Mouse (Mus musculus): ENCODE data around the gene Pbx4. TPM values are rescaled to one million over a fixed set of nuclear protein-coding genes. Genes with fewer than 3 reads are reported as not detected.

The Pbx4 gene
- total and polyA plus RNA-seq, 3 experiments = 1.0 to 5.9 (median 2.4) TPM

DNA sequence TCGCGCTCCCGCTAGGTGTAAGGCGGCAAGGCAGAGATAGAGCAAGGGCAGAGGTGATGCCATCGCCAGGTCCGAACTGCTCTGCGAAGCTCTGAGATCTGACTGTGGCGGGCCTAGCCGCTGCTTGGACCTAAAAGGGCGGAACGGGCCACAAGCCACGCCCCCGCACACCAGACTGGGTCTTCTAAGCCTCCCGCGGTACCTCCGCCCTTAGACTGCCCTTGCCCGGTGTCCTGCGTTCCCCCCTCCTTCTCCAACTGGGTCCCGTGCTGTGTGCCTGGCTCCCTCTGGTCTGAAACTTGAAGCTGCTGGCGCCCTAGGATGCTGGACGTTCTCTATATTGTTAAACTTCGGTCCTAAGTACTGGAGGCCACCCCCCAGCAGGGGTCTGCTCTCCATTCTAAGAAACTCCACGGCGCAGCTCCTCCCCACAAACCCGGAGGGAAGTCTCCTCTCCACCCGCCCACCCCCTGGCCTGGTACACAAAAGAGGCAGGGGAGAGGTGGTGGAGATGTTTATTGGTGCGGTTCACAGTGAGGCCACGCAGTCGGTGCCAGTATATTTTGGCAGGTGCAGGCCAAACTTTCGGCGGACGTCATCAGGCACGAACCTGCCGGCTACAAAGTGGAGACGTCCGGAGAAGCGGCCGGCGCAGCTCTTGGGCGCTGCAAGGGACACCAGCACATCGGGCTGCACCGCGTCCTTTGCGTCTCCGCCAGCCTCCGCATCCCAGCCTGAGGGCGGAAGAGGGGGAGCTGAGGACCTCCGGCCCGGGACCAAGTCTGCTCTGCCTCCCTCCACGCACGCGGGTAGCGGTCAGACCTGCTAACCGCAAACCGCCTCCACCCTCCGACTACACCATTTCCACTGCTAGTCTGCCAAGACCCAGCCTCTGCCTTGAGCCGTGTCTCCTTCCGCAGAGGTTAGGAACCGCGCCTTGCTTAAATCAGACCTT is 55.3 kb downstream of the Pbx4 start, which contains the start of gene Cilp2:
Gene Cilp2, minus strand, starts transcription at position 399 of the 955 bp plus-strand sequence.
- Histone ChIP-seq H3K27ac (ENCODE audit: insufficient read depth, low read depth) (no peak within 1 kb of the TSS), H3K4me3 (replicated peaks in 1 of 3; ENCODE audit: low read depth in 2 of 3, low read length in 2 of 3, poor library complexity in 1 of 3) (peak within 1 kb of the TSS in 1 of 3 experiments; percentile 12), H3K36me3 (replicated peaks in 1 of 2; ENCODE audit: control insufficient read depth in 1 of 2, insufficient read depth in 1 of 2, low read length in 1 of 2) (peaks cover 11 to 55% of the 10 kb centered on the region in 2 experiments), H3K4me2 (ENCODE audit: insufficient read depth, low read depth, poor library complexity, severe bottlenecking) (peak within 1 kb of the TSS; percentile 59), H3K79me2 (replicated peaks; ENCODE audit: control insufficient read depth, extremely low read depth, insufficient read depth, poor library complexity, severe bottlenecking) (no peaks in the 10 kb centered on the region), H3K4me1 (ENCODE audit: control insufficient read depth in 1 of 2, insufficient read depth in 2 of 2) (peaks cover 2 to 15% of the 10 kb centered on the region in 2 experiments; a peak in 2 of 4 replicates), H3K27me3 (replicated peaks) (no peaks in the 10 kb centered on the region), H3K9ac (ENCODE audit: insufficient read depth, low read depth) (no peak within 1 kb of the TSS), H3K9me3 (replicated peaks; ENCODE audit: low read length) (peaks cover 9% of the 10 kb centered on the region)
- dilution Hi-C loops (cut with MboI; ENCODE audit: extremely low pct_ligation_motif_present, extremely low pct_unique_long_range_greater_than_20kb, low sequenced_read_pairs) = no loop called here
- in situ Hi-C loops (cut with MboI; ENCODE audit: low pct_ligation_motif_present, low pct_unique_long_range_greater_than_20kb, low sequenced_read_pairs) = no loop called here
- TF ChIP-seq TCF12 (IDR thresholded peaks at IDR 0.05; ENCODE audit: low read depth, low read length) (no peak), TBP (conservative IDR thresholded peaks at IDR 0.05; ENCODE audit: low read depth, low read length) (no peak), SIN3A (IDR thresholded peaks at IDR 0.05; ENCODE audit: low read length) (no peak), USF2 (conservative IDR thresholded peaks at IDR 0.05; ENCODE audit: low read depth, low read length) (no peak), BHLHE40 (IDR thresholded peaks at IDR 0.05; ENCODE audit: low read depth, low read length) (no peak), NELFE (IDR thresholded peaks at IDR 0.05; ENCODE audit: low read depth, low read length) (no peak), CTCF (conservative IDR thresholded peaks at IDR 0.05 in 1 of 2, IDR thresholded peaks at IDR 0.05 in 1 of 2; ENCODE audit: low read depth in 2 of 2, low read length in 2 of 2) (no peak)
- no peak for DNase-seq (ENCODE audit: extremely low read depth)

- no peak for DNase-seq (ENCODE audit: extremely low read depth)
- no peak overlapping the region for H3K9ac ChIP-seq (ENCODE audit: insufficient read depth, low read depth)
- dilution Hi-C loops (cut with MboI; ENCODE audit: extremely low pct_ligation_motif_present, extremely low pct_unique_long_range_greater_than_20kb, low sequenced_read_pairs) = no loop called here
- in situ Hi-C loops (cut with MboI; ENCODE audit: low pct_ligation_motif_present, low pct_unique_long_range_greater_than_20kb, low sequenced_read_pairs) = no loop called here
- H3K4me2 ChIP-seq (ENCODE audit: insufficient read depth, low read depth, poor library complexity, severe bottlenecking) = peak overlapping the region; percentile 59
- H3K4me3 ChIP-seq (replicated peaks in 1 of 3; ENCODE audit: low read depth in 2 of 3, low read length in 2 of 3, poor library complexity in 1 of 3) = peak overlapping the region in 1 of 3 experiments; percentile 12
- H3K27ac ChIP-seq (ENCODE audit: insufficient read depth, low read depth) = no peak overlapping the region
- no peaks in the 10 kb centered on the region for H3K27me3 ChIP-seq (replicated peaks)
- no peaks in the 10 kb centered on the region for H3K79me2 ChIP-seq (replicated peaks; ENCODE audit: control insufficient read depth, extremely low read depth, insufficient read depth, poor library complexity, severe bottlenecking)
- peaks cover 19 to 60% of the 10 kb centered on the region in 2 experiments for H3K36me3 ChIP-seq (replicated peaks in 1 of 2; ENCODE audit: control insufficient read depth in 1 of 2, insufficient read depth in 1 of 2, low read length in 1 of 2)
- H3K9me3 ChIP-seq (replicated peaks; ENCODE audit: low read length) = peaks cover under 1% of the 10 kb centered on the region
- TF ChIP-seq JUN (IDR thresholded peaks at IDR 0.05; ENCODE audit: insufficient read depth, low read depth, low read length) = no peak
- peak; percentile 44; the same call in 1 of the 2 replicates for TF ChIP-seq MAX (IDR thresholded peaks at IDR 0.05; ENCODE audit: low read length)
- peak; percentile 60; the same call in 1 of the 2 replicates for TF ChIP-seq IRF4 (IDR thresholded peaks at IDR 0.05; ENCODE audit: low read depth, low read length)
- TF ChIP-seq MYC (IDR thresholded peaks at IDR 0.05; ENCODE audit: low read depth, low read length) = 0 out of 2 replicates have a peak, but pooled peaks have one; percentile 28
- peaks cover 2 to 15% of the 10 kb centered on the region in 2 experiments; a peak in 2 of 4 replicates for H3K4me1 ChIP-seq (ENCODE audit: control insufficient read depth in 1 of 2, insufficient read depth in 2 of 2)
These were observed 56.1 kb downstream of the Pbx4 start for GRCm38 (mm10) chr8:69888244-69888866.

Data from CH12.LX (cell line).